Mouse (Mus musculus) embryonic facial prominence, embryonic 10.5 days (tissue): Measurements from ENCODE around the gene Med22. TPM values are rescaled to one million over a fixed set of nuclear protein-coding genes. Genes with fewer than 3 reads are reported as not detected.
A peak's percentile ranks its signal among the peaks of the same experiment; 100 is the strongest.

Experiments
- DNase-seq: peaks from one replicate; pipeline ENCODE4 v3.0.0-alpha.2; 2017; ENCODE audit warnings: low spot score
- H3K27ac ChIP-seq: fragments of 300-500 bp; sonication (generic); replicated peaks from 2 replicates; pipeline ENCODE4 v1.5.1; 2016; ENCODE audit warnings: mild to moderate bottlenecking
- H3K27me3 ChIP-seq: fragments of 300-500 bp; sonication (generic); replicated peaks from 2 replicates; pipeline ENCODE4 v1.6.1; 2016; ENCODE audit warnings: low read depth, mild to moderate bottlenecking; ENCODE audit not compliant: poor library complexity, severe bottlenecking
- H3K36me3 ChIP-seq: fragments of 300-500 bp; sonication (generic); replicated peaks from 2 replicates; pipeline ENCODE4 v1.6.1; 2016; ENCODE audit warnings: mild to moderate bottlenecking, moderate library complexity
- H3K4me1 ChIP-seq: fragments of 300-500 bp; sonication (generic); 2 replicates; pipeline ENCODE4 v1.6.1; 2016
- H3K4me3 ChIP-seq: fragments of 300-500 bp; sonication (generic); 2 replicates; pipeline ENCODE4 v1.5.1; 2016; ENCODE audit warnings: mild to moderate bottlenecking, moderate library complexity
- H3K9me3 ChIP-seq: fragments of 300-500 bp; sonication (generic); 2 replicates; pipeline ENCODE4 v1.6.1; 2016; ENCODE audit warnings: mild to moderate bottlenecking
- WGBS: fragments of 180-500 bp; shearing (Covaris S2); methylation state at CpG from one replicate; pipeline ENCODE4 v1.1.7; 2016; 5-methylcytosine and 5-hydroxymethylcytosine counted together
- polyA plus RNA-seq: library from polyadenylated mRNA; unstranded; fragments of >200 nt; fragmentation: Nextera tagmentation; extraction: Ambion mirVana; gene quantifications from 2 replicates; pipeline ENCODE4 v1.2.1, GENCODE M21; 2016

Med22 gene
- polyA plus RNA-seq, result 87.2 and 91.1 TPM in 2 replicates

- peak; percentile 99 for DNase-seq
- peaks cover 74% of the 10 kb centered on the region for H3K36me3 ChIP-seq
- H3K27ac ChIP-seq, result peak within 1 kb of the TSS; percentile 98
- H3K4me1 ChIP-seq, result peaks cover 44% of the 10 kb centered on the region
- H3K4me3 ChIP-seq, result peak within 1 kb of the TSS; percentile 79
- H3K27me3 ChIP-seq, result no peaks in the 10 kb centered on the region
- no peaks in the 10 kb centered on the region for H3K9me3 ChIP-seq
- WGBS, result under 1% methylated on average over 74 of the region's 74 CpGs
Measured at GRCm38 (mm10) chr2:26910124-26910993, at the start of gene Med22, which contains the start of gene Rpl7a. Med22 (minus strand) TSS chr2:26910677. Rpl7a (plus strand) TSS chr2:26910764.

GRCm38 (mm10) chr2:26957488-26957859, 47.0 kb upstream of the Med22 start:
- 92% methylated on average over 2 of the region's 2 CpGs for WGBS
- no peak overlapping the region for H3K4me3 ChIP-seq
- H3K4me1 ChIP-seq, result peaks cover 8% of the 10 kb centered on the region
- DNase-seq, result no peak
- peaks cover 96% of the 10 kb centered on the region for H3K36me3 ChIP-seq
- H3K27me3 ChIP-seq, result no peaks in the 10 kb centered on the region
- H3K9me3 ChIP-seq, result no peaks in the 10 kb centered on the region
- no peak overlapping the region for H3K27ac ChIP-seq

GRCm38 (mm10) chr2:26956811-26957487, 46.5 kb upstream of the Med22 start:
- peaks cover 96% of the 10 kb centered on the region for H3K36me3 ChIP-seq

GRCm38 (mm10) chr2:26954735-26955395, 44.4 kb upstream of the Med22 start:
- H3K4me1 ChIP-seq, result no peaks in the 10 kb centered on the region
- no peaks in the 10 kb centered on the region for H3K9me3 ChIP-seq
- WGBS, result 90% methylated on average over 2 of the region's 2 CpGs
- no peak for DNase-seq
- H3K27me3 ChIP-seq, result no peaks in the 10 kb centered on the region
- no peak overlapping the region for H3K4me3 ChIP-seq
- no peak overlapping the region for H3K27ac ChIP-seq
- peaks cover 96% of the 10 kb centered on the region for H3K36me3 ChIP-seq

More at GRCm38 (mm10) chr2:26956811-26957487, 46.5 kb upstream of the Med22 start:
- Histone ChIP-seq H3K4me3 (no peak overlapping the region), H3K9me3 (no peaks in the 10 kb centered on the region), H3K27me3 (no peaks in the 10 kb centered on the region), H3K4me1 (peaks cover 5% of the 10 kb centered on the region), H3K27ac (no peak overlapping the region)
- 91% methylated on average over 12 of the region's 12 CpGs for WGBS
- no peak for DNase-seq

- no peaks in the 10 kb centered on the region for H3K9me3 ChIP-seq
- DNase-seq, result no peak
- H3K4me1 ChIP-seq, result no peaks in the 10 kb centered on the region
- H3K36me3 ChIP-seq, result peaks cover 99% of the 10 kb centered on the region
- H3K27ac ChIP-seq, result no peak overlapping the region
- H3K27me3 ChIP-seq, result no peaks in the 10 kb centered on the region
- WGBS, result 87% methylated on average over 8 of the region's 8 CpGs
- no peak overlapping the region for H3K4me3 ChIP-seq
Measured at GRCm38 (mm10) chr2:26952866-26953265, 42.4 kb upstream of the Med22 start.

- Histone ChIP-seq H3K9me3 (no peaks in the 10 kb centered on the region), H3K36me3 (peaks cover 98% of the 10 kb centered on the region), H3K4me1 (no peaks in the 10 kb centered on the region), H3K27ac (no peak overlapping the region), H3K27me3 (no peaks in the 10 kb centered on the region), H3K4me3 (no peak overlapping the region)
- 95% methylated on average over 4 of the region's 4 CpGs for WGBS
- no peak for DNase-seq
Measured at GRCm38 (mm10) chr2:26952193-26952592, 41.7 kb upstream of the Med22 start.

GRCm38 (mm10) chr2:26951346-26951905, 40.9 kb upstream of the Med22 start:
- Histone ChIP-seq H3K4me3 (no peak overlapping the region), H3K27me3 (no peaks in the 10 kb centered on the region), H3K9me3 (no peaks in the 10 kb centered on the region), H3K36me3 (peaks cover 98% of the 10 kb centered on the region), H3K4me1 (no peaks in the 10 kb centered on the region), H3K27ac (no peak overlapping the region)
- 88% methylated on average over 8 of the region's 8 CpGs for WGBS
- no peak for DNase-seq

- Histone ChIP-seq H3K27me3 (no peaks in the 10 kb centered on the region), H3K36me3 (peaks cover 88% of the 10 kb centered on the region), H3K9me3 (no peaks in the 10 kb centered on the region), H3K4me1 (no peaks in the 10 kb centered on the region), H3K27ac (no peak overlapping the region), H3K4me3 (no peak overlapping the region)
- DNase-seq, result no peak
- WGBS, result 88% methylated on average over 2 of the region's 2 CpGs
Measured at GRCm38 (mm10) chr2:26950411-26950810, 39.9 kb upstream of the Med22 start.

- DNase-seq, result no peak
- Histone ChIP-seq H3K27me3 (no peaks in the 10 kb centered on the region), H3K4me1 (no peaks in the 10 kb centered on the region), H3K27ac (no peak overlapping the region), H3K4me3 (no peak overlapping the region), H3K9me3 (no peaks in the 10 kb centered on the region), H3K36me3 (peaks cover 16% of the 10 kb centered on the region; the same call in 1 of the 2 replicates)
- WGBS, result 82% methylated on average over 3 of the region's 3 CpGs
Measured at GRCm38 (mm10) chr2:26943253-26943652, 32.8 kb upstream of the Med22 start.

GRCm38 (mm10) chr2:26941539-26941938, 31.1 kb upstream of the Med22 start:
- DNase-seq, result no peak
- Histone ChIP-seq H3K36me3 (peaks cover 2% of the 10 kb centered on the region; the same call in 1 of the 2 replicates), H3K4me3 (no peak overlapping the region), H3K27me3 (no peaks in the 10 kb centered on the region), H3K27ac (no peak overlapping the region), H3K9me3 (no peaks in the 10 kb centered on the region), H3K4me1 (no peaks in the 10 kb centered on the region)
- 51% methylated on average over 5 of the region's 5 CpGs for WGBS

- no peaks in the 10 kb centered on the region for H3K27me3 ChIP-seq
- no peak for DNase-seq
- no peak overlapping the region for H3K4me3 ChIP-seq
- 71% methylated on average over 1 of the region's 1 CpGs for WGBS
- H3K4me1 ChIP-seq, result peaks cover 21% of the 10 kb centered on the region
- H3K27ac ChIP-seq, result no peak overlapping the region
- no peaks in the 10 kb centered on the region for H3K9me3 ChIP-seq
- H3K36me3 ChIP-seq, result peaks cover 4% of the 10 kb centered on the region
Measured at GRCm38 (mm10) chr2:26936425-26936824, 25.9 kb upstream of the Med22 start.

GRCm38 (mm10) chr2:26935286-26935685, 24.8 kb upstream of the Med22 start:
- Histone ChIP-seq H3K36me3 (peaks cover 15% of the 10 kb centered on the region), H3K9me3 (no peaks in the 10 kb centered on the region), H3K4me3 (no peak overlapping the region), H3K27me3 (no peaks in the 10 kb centered on the region), H3K27ac (no peak overlapping the region), H3K4me1 (peaks cover 31% of the 10 kb centered on the region)
- DNase-seq, result no peak
- 90% methylated on average over 2 of the region's 2 CpGs for WGBS
